Mouse (Mus musculus) adrenal gland, adult 10 weeks (tissue): ENCODE results near the gene Vkorc1l1. TPM values are rescaled to one million over a fixed set of nuclear protein-coding genes. Genes with fewer than 3 reads are reported as not detected.

Experiments used
- polyA plus RNA-seq: library from polyadenylated mRNA; stranded (reverse); fragments of 350-450 nt; fragmentation: Illumina TruSeq; extraction: RNeasy Lipid Tissue Mini Kit (QIAGEN cat#74804); gene quantifications from one replicate; pipeline ENCODE4 v1.2.3, GENCODE M21; 2014; ENCODE audit warnings: low read depth, low replicate concordance

Gene Vkorc1l1
- 67.8 TPM for polyA plus RNA-seq

DNA sequence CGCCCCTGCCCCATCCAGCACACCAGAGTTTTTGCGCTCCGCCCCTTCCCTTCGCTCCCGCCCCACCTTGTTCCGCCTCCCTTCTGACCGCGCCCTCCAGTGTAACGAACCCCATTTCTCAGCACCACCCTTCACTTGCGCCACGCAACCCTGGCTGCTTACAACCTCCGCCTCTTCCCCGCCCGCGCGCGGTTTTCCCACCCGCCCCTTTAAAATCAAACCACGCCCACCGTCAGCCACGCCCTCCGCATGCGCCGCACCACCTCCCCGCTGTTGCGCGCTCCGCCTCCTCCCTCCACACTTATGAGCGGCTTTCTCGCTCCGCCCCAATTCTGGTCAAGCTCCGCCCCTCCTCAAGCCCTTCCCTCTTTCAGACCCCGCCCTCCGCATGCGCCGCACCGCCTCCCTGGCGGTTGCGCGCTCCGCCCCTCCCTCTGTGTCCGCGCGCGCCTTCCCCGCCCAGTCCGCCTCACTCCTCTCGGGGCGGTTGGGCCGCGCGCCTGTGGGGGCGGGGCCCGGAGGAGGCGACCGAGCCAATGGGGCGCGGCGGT lies at the start of gene Vkorc1l1:
Gene Vkorc1l1, plus strand, starts transcription at position 476 of the 551 bp plus-strand sequence.

GRCm38 (mm10) chr5:129895198-129896088 lies 46.3 kb upstream of the Vkorc1l1 start, which contains the start of gene Zbed5:
Zbed5 (plus strand) TSS chr5:129895723.

GRCm38 (mm10) chr5:129898449-129898848 lies 43.3 kb upstream of the Vkorc1l1 start, which contains the start of gene Phkg1:
Phkg1 (minus strand) TSS chr5:129898549.

DNA sequence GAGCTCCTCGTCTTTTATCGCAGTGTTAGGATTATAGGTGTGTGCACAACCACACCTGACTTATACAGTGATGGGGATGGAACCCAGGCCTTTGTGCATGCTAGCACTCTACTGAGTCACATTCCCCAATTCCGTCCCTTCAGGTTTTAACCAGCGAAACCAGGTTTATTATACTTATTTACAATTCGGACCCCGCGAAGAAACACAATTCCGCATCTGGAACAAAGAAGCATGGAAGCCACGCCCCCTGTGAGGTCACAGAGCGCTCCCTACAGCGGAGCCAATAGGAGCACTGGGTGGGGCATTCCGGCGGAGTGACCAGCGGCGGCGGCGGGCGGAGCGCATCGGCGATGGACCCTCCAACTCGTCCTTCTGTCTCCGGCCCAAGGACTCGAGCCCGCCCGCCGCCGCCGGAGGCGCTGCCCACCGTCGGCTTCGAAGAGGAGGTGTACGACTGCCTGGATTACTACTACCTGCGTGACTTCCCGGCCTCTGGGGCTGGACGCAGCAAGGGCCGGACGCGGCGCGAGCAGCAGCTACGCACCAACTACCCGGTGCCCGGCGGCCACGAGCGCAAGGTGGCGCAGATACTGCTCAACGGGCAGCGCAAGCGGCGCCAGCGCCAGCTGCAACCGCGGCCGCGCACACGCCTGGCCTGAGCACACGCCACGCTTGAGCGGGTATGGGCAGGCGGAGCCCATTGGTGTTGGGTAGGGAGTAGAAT lies 33.4 kb upstream of the Vkorc1l1 start, which contains the start of gene Nupr1l:
Gene Nupr1l, plus strand, starts transcription at position 299 of the 724 bp plus-strand sequence.

GRCm38 (mm10) chr5:130002301-130003146 lies 60.8 kb downstream of the Vkorc1l1 start, which contains the start of gene Gusb:
Gusb (minus strand) TSS chr5:130003049.

GRCm38 (mm10) chr5:130029142-130029897 lies 87.5 kb downstream of the Vkorc1l1 start, which contains the start of the genes Asl and Crcp:
Asl (minus strand) TSS chr5:130029247.
Crcp (plus strand) TSS chr5:130029290.

Other genes with a start within 250 kb of the Vkorc1l1 start
- gene Sept14, start 233.5 kb upstream of the Vkorc1l1 start, polyA plus RNA-seq, result not detected
- gene Mrps17, start 226.5 kb upstream of the Vkorc1l1 start, polyA plus RNA-seq, result 79.6 TPM
- gene Nipsnap2, start 216.9 kb upstream of the Vkorc1l1 start, polyA plus RNA-seq, result 112 TPM
- 6.0 TPM for gene Psph, start 154.5 kb upstream of the Vkorc1l1 start, polyA plus RNA-seq
- 4.7 TPM for gene Sumf2, start 95.0 kb upstream of the Vkorc1l1 start, polyA plus RNA-seq
- 802 TPM for gene Chchd2, start 54.5 kb upstream of the Vkorc1l1 start, polyA plus RNA-seq
- 1.6 TPM for gene Zbed5, start 46.2 kb upstream of the Vkorc1l1 start, polyA plus RNA-seq
- 1.7 TPM for gene Phkg1, start 43.4 kb upstream of the Vkorc1l1 start, polyA plus RNA-seq
- gene Nupr1l, start 33.4 kb upstream of the Vkorc1l1 start, polyA plus RNA-seq, result 8.9 TPM
- gene Gusb, start 61.1 kb downstream of the Vkorc1l1 start, polyA plus RNA-seq, result 35.8 TPM
- gene Asl, start 87.3 kb downstream of the Vkorc1l1 start, polyA plus RNA-seq, result 9.3 TPM
- gene Crcp, start 87.3 kb downstream of the Vkorc1l1 start, polyA plus RNA-seq, result 35.3 TPM
- 47.5 TPM for gene Tpst1, start 131.4 kb downstream of the Vkorc1l1 start, polyA plus RNA-seq
- gene Kctd7, start 202.9 kb downstream of the Vkorc1l1 start, polyA plus RNA-seq, result 7.6 TPM
- 43.2 TPM for gene Rabgef1, start 229.8 kb downstream of the Vkorc1l1 start, polyA plus RNA-seq